Mouse (Mus musculus) kidney, postnatal 36 days (tissue): ENCODE data around the gene Gapvd1.

ENCODE experiments used
- DNase-seq, 2 experiments: peaks; one replicate each; pipeline ENCODE4 v3.0.0; 2021 to 2022; ENCODE audit warnings: mixed read lengths in 2 of 2

Gene Gapvd1

DNA sequence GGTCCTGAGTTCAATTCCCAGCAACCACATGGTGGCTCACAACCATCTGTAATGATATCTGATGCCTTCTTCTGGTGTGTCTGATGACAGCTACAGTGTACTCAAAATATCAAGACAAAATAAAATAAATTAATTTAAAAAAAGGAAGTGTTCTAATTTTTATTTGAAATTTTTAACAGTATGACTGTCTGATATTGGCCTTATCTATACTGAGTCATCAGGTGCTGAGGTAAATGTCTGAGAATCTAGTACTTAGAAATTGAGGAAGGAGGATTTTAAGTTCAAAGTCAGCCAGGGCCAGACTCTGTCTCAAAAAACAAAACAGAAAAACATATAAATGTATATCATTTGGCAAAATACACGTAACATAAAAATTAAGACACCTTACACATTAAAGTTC is 46.4 kb downstream of the Gapvd1 start:
- DNase-seq, result no peak

DNA sequence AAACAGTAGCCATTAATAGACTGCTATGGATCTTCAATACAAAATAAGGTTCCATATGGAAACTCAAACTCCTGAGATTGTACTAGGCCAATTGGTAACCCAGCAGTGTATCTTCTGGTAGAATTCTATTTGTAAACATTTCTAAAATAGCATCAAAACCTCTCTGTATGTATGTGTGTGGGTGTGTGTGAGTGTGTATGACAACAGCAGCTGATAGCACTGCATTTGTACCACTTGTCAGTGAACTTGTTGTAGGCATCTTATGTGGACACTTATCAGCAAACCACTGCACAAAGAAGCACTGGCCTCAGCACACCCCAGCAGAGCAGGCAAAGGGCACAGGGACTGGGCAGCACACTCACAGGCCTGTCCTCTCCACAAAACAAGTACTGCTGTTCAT is 58.4 kb downstream of the Gapvd1 start:
- DNase-seq, result no peak

DNA sequence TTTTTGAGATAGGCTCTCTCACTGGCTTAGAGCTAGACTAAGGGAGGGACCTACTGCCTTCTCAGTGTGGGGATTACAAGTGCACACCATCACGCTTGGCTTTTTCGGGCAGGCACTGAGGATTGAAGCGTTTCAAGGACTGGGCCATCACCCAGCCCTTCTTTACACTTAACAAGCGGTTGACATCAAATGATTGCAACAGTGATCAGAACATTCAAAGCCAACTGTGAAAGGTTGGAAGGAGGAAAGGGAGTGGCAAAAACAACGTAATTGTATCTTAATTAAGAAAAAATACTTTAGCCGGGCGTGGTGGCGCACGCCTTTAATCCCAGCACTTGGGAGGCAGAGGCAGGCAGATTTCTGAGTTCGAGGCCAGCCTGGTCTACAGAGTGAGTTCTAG is 62.2 kb downstream of the Gapvd1 start:
- no peak for DNase-seq

DNA sequence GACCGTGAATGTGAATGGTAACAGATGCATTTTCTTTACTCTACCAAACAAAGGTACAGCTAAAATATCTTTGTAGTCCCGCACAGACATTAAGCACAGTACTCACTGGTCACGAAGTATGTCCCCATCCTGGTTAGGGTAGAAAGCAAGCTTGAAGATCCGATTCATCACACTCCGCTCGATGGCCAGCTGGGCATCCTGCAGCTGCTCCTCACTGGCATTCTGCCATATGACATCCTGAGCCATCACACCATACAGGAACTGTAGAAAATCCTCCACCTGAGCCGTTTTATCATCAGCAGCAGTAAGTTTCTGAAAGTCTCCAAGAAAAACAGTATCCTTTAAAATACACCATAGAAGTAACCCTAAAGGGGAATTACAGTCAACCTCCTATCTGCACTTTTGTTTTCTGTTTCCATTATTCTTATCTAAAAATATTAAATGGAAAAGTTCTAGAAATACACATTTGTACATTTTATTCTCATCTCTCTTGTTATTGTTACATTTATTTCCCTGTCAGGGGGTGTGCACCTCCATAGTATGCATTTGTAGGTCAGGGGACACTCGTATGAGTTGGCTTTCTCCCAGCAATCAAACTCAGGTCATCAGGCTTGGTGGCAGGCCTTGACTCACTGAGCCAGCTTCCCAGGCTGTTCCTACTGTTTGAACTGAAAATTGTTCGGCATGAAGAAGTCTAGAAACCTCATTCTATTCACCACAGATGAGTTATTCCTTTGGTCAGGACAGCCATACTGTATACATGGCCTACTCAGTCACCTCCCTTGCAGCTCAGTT is 70.8 kb downstream of the Gapvd1 start:
- no peak for DNase-seq

DNA sequence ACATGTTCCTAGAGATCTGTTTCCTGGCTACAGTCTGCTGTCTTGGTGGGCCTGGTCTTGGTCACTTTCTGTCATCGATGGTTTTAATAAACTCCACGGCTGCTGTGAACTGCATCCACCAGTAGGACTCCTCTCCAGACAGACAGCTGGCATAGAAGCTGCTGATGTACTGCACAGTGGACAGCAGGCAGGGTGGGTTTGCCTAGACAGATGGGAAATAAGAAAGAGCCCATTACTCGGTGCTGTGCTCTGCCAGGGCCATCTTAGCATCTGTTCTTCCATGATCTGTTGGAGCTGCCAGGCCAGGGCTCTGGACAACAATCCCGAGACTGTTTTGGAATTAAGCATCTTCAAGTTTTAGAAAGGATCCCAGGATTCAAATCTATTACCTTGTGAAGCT is 77.1 kb downstream of the Gapvd1 start:
- DNase-seq, result no peak

DNA sequence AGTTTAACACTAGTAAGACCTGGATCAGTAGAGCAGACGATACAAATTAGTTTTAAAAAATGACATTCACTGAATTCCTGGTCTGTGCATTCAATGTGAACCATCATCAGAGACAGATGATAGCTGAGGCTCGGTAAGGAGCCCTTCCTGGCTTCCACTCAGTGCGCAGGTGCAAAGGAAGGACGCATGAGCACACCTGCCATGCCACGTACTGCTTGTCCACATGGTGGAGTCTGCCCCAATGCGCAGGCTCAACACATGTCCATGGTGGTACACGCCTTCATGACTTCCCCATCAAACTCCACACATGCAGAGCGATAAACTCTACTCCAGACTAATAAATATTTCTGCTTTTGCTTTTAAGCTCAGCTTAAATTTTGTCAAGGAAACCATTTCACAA is 78.0 kb downstream of the Gapvd1 start:
- DNase-seq, result no peak

DNA sequence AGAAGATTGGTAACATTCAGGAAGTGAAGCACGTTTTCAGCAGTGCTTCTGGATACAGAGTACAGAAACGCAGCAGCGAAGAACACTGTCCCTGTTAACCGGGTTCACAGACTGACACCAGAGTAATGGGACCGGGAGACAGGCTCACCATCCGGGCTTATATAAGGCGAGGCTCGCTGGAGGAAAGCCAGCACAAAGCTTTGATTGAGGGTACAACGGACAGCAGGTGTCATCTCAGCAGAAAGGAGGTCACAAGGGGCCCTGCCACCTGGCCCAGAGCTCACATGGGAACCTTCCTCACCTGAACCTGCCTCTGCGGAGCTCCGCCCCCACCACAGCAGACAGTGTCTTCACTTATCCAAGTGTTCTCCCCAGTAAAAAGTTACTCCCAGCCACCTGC is 81.2 kb downstream of the Gapvd1 start:
- DNase-seq, result no peak

DNA sequence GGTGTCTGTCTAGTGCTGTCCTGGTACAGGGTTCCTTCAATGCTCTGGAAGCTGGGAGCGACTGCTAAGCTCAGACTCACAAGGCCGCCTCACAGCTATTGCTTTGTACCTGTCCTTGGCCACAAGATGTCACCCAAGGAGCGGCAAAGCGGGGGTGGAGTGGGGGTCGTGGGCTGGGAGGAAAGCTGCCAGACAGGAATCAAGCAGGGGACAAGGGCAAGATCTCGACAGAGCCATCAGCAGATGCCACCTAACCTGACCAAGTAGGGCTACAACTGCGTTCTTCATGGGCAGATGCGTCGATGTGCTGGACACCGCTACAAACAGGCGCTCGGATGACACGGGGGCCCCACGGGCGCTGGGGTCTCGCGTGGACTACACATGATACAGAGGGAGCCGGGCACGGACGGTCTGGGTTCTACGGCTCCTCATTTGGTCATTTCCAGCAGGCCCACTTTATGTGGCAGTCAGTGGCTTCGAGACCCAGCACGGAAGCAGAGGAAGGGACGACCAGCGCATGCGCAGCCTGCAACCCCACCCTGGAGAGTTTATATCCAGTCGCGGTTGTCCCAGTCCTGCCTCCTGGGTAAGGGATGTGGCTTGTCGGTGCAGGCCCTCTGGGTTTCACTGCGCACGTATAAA is 83.5 kb downstream of the Gapvd1 start:
- DNase-seq, result peak; percentile 33 to 57

DNA sequence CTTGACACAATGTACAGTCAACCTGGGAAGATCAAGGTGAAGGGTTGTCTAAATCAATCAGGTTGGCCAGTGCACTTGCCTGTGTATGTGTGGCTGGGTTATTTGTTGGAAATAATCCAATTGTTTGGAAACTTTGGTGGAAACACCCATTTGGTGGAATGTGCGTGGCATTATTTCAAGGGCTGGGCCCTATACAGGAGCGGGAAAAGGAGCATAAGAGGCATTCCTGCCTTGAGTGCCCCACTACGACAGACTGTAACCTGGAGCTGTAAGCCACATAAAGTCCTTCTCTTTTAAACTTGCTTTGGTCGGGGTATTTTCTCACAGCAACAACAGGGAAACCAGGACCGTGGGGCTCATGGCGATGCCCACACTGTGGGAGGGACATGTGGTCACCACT is 84.6 kb downstream of the Gapvd1 start:
- DNase-seq, result no peak

DNA sequence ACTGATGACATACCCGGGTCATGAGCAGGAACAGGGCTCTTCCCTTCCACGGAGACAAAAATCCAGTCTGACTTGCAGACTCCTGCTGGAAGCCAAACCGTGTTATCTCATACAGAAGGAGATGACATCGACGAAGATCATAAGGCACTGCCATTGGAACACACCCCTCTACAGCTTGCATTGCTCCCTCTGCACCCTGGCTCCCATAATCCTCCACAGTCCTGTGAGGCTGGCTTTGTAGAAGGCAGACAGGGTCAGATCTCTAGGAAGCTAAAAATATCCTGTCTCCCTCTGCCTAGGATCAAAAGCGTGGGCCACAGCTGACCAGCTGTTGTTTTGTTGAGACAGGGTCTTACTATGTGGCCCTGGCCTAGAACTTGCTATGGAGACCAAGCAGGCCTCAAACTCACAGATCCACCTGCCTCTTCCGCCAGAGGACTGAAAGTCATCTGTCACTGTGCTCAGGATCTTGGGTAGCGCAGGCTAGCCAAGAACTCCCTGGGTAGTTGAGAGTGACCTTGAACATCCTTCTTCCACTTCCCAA is 85.8 kb downstream of the Gapvd1 start:
- DNase-seq, result no peak

DNA sequence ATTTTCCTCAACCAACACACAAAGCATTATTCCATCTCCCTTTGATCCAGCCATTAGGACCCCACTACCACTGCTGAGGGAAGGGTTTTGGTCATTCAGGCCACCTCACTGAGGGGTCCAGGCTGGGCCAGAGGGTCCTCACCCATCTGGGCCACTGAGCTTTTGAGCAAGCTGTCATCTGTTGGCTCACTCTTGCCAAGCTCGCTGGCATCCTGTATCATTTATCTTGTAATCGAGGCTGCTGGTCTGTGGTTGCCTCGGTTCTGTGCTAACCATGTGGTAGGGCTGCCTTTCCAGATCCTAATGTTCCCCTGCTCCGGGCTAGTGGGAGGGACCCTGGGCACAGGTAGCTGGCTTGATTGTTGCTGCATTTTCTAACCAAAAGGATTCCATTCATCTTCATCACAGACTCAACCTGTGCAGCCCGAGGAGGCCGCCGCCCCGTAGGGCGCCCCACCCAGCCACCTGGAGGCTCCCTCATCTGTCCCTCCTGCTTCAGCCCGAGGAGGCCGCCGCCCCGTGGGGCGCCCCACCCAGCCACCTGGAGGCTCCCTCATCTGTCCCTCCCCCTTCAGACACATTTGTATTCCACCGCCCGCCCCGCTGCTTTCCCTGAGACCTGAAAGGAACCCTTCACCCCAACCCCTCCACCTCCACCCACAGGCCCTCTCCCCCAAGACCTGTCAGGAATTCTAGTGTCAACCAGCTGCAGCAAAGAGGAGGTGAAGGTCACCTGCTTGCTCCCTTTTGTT is 86.4 kb downstream of the Gapvd1 start:
- no peak for DNase-seq

DNA sequence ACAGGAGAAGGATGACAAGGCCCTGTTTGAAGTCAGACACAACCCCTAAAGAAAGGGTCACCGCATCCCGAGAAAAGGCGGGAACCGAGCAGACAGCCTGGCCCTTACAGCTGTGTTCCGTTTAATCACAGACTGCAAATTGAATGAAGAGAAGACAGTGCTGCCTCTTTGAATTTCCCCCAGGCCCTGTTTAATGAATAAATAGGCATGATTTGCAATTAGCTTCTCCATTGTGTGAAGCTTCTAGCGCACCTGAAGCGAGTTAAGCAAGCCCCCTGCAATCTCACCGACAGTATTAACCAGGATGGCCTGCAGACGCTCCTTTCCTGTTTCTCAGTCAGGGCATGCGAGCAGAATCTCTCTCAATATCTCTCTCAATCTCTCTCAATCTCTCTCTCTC is 87.2 kb downstream of the Gapvd1 start:
- DNase-seq, result no peak

DNA sequence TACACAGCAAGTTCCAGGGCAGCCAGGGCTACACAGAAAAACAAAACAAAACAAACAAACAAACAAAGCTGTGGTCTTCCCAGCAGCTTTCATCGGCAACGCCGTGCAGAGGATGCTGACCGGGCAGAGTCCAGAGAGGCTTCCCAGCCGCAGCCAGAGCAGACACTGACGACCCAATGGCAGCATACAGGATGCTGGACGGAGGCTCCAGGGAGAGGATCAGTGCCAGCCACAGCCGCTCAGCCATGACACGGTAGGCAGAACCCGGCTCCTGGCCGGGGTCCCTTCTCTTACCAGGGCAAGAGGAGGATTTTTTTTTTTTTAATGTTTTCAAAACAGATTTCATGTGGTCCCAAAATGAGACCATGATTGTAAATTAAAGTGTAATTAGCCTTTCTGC is 107.6 kb downstream of the Gapvd1 start:
- DNase-seq, result peak; percentile 44 to 70

DNA sequence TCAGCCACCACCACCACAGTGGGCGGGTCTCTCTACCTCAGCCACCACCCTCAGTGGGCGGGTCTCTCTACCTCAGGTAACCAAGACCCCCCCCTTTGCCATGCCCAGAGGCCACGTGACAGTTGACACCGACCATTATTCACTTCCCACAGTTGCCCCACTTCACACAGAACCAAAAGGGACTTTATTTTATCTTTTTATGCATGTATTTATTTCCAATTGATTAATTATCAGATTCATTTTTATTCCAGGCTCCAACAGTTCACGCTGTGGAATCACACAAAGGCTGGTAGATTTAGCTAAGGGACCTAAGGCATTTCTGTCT is 108.5 kb downstream of the Gapvd1 start:
- DNase-seq, result no peak

DNA sequence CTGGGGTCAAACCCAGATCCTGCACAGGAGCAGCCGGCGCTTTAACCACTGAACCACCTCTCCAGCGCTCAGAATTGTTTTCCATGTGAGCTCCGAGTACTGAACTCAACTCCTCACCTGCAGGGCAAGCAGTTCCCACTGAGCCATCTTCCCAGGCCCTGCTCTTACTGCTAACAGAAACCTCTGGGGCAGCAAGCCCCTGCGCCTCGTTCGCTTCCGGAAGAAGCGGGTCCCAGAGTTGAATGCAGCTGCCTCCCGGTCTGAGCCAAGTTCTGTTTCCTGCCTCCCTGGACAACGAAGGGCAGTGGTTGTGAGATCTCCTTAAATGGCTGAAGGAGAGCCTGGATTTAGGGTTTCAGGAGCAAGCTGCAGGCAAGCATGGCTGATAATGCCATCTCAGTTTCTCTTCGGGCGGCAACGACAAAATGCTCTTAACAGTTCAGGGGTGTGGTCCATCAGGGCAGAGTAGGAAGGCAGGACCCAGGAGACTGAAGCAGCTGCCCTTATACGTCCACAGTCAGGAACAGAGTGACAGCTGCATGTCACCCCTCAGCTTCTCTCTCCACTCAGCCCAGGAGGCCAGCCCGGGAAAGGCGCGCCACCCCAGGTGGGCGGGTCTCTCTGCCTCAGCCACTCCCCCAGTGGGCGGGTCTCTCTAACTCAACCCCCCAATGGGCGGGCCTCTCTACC is 109.0 kb downstream of the Gapvd1 start:
- peak; percentile 66 to 84 for DNase-seq

DNA sequence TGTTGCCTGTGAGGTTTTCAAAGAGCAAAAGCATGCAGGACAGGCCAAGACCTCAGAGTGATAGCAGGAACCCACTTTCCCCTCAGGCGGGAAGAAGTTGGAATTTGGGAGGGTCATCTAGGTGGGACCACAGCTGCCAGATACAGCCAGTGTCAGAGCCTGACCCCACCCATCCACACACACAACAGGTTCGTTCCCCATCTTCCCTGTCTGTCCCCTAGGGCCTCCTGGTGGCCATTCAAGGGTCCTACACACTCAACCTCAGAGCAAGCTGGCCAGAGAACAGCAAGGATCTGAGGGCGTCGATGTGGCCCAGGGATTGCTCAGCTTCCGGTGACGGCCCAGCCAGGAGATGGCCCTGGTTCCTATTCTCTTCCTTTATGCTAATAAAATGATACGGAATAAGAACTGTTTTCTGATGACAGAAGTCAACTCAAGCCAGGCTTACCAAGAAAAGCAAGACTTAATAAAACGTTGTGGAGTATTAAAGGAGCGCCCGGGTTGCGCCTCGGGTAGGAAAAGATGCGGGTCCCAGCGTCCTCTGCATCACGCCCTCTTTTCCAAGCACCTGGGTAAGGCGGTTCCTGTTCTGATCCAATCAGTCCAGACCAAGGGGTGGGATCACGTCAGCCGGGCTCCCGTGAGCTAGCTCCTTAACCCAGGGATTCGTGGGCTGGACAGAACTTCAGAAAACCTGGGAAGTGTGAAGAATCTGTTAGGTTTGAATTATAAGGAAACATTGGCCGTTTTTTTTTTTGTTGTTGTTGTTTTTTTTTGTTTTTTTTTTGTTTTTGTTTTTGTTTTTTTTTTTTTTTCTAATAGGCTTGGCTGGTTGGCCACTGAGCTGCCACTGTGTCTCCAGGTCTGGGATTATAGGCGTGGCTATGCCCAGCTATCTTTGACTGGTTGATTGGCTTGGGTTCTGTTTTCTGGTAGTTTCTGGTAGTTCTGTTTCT is 110.2 kb downstream of the Gapvd1 start:
- peak in 1 of 2 experiments; percentile 45 for DNase-seq

DNA sequence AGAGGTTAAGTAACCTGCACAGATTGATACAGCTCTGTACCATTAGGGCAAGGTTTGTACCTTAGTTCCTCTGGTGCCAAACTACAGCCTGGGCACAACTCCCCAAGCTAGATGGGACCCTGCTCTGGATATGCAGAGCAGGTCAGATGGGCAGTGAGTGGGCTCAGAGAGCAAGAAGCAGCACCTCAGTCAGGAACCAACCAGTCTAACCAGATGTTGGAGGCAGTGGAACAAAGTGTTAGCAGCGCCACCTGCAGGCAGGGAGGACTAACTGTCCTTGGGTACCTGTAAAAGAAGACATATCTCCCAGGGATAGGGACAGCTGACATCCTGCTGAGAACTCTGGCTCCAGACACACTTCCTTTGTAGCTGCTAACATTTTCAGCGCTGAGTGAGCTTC is 112.7 kb downstream of the Gapvd1 start:
- peak in 1 of 2 experiments; percentile 62 for DNase-seq

DNA sequence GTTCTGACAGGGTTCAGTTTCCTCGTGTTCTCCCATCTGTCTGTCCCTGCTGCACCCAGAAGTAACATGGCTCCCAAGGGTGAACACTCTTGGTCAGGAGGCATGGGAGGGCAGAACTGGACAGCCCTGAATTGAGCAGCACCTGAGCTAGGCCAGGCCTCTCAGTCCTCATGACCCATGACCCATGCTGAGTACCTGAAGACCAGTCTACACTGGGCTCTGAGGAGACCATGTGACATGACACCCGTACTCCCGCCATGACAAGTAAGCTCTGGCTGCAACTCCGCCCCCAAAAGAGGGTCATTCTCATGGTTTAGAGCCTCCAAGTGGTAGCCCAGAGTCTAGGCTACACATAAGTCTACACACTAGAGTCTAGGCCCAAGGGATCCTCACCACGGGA is 115.3 kb downstream of the Gapvd1 start:
- DNase-seq, result no peak

DNA sequence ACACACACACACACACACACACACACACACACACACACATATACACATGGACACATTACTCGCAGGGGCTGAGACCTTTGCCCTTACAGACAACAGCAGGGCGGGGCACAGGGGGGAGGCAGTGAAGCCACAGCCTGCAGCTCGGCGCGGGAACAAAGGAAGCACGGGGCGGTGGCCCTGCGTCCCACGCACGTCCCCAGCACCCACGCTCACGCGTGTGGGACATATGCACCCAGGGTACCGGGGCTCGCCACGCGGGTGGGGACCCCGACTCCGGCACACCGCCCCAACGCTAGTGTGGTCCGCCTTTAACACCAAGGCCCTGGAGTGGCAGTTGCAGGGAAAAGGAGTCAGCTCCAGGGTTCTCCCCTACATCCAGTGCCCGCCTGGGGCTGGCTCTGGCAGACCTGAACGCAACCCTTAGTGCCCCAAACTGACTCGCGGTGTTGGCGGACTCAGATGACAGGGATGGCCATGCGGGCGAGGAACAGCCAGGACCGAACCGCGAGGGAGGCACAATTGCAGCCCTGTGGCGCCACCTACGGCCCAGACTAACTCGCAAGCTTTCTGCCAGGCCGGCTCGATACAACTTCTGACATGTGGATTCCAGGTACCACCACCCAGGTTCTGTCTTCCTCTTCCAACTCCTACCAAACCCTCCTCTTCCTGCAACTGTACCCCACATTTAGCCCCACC is 115.9 kb downstream of the Gapvd1 start:
- DNase-seq, result peak; percentile 86 to 95

DNA sequence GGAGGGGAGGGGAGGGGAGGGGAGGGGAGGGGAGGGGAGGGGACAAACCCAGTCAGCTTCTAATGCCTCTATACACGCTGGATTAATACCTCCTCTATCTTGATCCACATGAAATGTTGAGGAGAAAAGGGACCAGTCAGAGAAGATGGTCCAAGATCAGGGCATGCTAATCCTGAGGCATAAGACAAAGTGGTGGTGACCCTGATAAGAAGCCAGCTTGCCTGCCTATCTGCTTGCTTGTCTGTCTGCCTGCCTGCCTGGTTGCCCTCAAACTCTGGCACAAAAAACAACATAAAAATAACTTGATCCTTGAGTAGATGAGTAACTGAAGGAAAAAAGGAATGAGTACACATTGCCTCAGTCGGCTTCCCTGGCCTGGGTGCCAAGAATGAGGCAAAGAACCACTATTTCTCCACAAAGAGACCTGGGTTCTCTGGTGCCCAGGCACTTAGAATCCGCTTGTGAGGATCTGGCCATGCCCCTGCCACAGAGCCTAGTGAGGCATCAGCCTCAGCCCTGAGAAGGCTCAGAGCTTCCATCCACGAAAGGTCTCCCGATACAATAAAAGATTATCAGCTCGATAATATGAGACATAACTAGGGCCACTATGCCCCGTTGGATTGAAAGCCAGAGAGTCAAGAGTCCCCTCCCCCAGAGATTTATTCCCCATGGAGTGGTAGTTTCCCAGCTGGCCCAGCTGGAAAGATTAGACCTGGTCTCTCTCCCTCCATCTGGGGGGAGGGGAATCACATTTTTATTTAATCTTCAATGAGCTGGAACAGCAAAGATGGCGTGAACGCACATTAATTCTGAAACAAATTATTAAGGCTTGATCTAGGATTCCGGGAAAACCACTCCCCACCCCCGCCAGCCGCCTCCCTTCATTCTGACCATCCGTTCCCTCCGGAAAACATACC is 119.5 kb downstream of the Gapvd1 start:
- peak in 1 of 2 experiments; percentile 17 for DNase-seq
